Mouse (Mus musculus) cerebellum, postnatal 4 days (tissue): Measurements from ENCODE around the gene 2610001J05Rik.
A peak's percentile ranks its signal among the peaks of the same experiment; 100 is the strongest.

Source experiments
- DNase-seq, 2 experiments: peaks; one replicate each; pipeline ENCODE4 v3.0.0; 2022; ENCODE audit warnings: low spot score in 2 of 2, mixed read lengths in 1 of 2

2610001J05Rik gene

DNA sequence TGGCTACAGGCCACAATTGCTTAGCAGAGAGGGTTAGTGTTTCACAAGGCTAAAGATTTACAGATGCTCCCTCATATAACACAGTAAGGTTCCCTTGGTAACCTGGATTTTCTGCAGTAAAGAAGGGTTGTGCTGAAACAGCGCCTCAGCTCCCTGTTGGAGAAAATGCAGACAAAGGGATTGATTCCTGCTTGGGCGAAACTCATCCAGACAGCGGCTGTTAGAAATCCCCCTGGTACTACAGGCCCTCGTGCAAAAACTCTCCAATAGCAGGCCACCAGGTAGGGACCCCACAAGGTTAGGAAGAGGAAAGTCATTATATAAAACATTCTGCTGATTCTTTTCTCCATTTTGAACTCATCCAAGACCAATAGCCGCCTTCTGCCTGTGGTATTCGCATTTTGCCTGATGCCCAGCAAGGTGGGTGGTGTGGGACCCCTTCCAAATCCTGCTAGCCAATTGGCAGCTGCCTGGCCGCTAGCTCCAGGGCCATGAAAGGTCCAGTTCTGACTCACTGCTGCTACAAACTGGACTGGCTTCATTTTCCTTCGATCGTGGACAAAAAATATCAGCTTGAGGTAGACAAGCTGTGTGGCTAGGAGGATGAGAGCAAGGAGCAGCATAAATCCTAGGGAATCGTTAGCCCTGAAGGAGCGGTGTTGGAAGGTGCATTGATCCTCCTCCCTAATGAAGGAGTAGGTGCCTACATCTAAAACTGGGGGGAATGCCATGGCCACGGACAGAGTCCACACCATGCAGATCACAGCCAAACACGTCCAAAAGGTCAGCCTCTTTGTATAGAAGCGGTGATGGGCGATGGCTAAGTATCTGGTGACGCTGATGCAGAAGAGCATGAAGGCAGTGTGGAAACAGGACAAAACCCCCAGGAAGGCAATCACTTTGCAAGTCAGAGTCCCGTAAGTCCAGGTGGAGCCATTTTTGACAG lies 35.3 kb downstream of the 2610001J05Rik start:
- peak; percentile 36 to 82 for DNase-seq

DNA sequence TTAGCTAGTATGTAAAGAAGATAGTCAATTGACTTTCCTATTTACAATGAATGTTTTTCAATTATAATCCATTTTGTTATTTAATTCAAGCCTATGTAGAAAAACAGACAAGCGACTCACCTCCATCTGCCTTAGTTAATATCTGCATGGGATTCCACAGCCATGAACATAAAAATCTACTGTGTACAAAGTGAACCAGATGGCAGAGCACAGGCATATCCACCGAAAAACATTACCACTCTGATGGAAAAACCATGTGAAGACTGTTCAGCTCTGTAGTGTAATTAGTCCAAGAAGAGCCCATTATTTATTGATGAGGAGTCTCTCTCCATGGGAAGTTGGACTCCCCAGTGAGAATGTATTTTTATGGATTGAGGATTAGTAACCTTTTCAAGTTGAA lies 38.5 kb downstream of the 2610001J05Rik start:
- no peak for DNase-seq

- no peak for DNase-seq
Measured at GRCm38 (mm10) chr6:13828877-13829276, 42.4 kb downstream of the 2610001J05Rik start.
